Mouse (Mus musculus): Measurements from ENCODE around the gene Ankrd13b. TPM values are rescaled to one million over a fixed set of nuclear protein-coding genes. Genes with fewer than 3 reads are reported as not detected.

Ankrd13b gene
- total RNA-seq, 4 experiments from 2014 or later, result 9.1 to 13.7 (median 11.7) TPM

DNA sequence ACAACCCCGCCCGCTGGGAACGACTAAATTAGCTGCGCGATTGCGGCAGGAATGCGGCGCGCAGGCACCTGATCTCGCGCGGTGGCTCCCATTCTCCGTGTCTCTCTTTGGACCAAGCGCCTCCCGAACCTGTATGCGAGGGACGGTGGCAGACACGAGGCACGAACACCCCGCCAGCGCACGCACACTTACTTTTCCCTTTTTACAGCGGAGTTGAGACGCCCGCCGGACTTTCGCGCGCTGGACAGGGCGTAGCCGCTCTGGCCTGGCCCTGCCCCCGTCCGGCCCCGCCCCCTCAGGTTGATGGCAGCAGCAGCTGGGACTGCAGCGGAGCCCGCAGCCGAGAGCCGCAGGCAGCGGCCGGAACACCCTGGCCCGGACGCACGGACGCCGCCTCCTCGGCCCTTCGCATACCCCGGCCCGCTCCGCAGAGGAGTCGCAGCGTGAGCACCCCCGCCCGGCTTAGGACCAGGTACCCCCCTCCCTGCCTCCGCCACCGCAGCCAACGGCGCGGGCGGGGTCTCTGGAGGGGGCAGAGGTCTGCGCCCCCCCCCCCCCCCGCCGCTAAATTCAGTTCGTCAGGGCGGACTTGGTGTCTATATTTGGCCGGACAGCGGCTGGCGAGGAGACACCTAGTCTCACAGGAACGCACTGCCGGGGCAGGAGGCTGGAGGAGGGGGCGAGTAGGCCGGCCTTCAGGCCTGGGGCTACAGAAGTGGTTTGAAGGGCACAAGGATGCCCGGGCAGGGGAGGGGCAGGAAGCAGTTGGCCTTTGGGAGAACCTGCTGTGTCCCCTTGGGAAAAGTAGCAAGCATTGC, 27.0 kb downstream of the Ankrd13b start, which contains the start of gene Coro6:
Gene Coro6, plus strand, starts transcription at position 129 of the 818 bp plus-strand sequence.
- DNase-seq (ENCODE audit: low spot score in 2 of 2), result peak; percentile 70 to 77

DNA sequence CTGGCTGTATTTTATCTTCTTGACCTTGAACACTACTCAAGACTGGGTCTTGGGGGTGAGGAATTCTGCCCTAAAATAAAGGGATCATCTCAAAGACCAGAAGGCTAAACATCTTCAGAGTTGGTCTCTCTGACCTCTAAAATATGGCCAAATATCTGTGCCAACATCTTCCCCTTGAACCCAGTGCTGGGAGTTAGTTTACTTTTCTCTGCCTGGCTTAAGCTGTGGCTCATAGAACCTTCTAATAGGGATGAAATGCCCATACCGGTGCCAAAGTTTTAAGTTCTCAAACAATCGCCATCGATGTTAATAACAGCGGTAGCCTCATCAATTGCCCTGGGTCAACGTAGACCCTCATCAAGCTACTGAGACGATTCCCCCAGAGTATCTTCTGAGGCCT, 27.6 kb downstream of the Ankrd13b start:
- DNase-seq (ENCODE audit: low spot score in 2 of 2), result no peak

DNA sequence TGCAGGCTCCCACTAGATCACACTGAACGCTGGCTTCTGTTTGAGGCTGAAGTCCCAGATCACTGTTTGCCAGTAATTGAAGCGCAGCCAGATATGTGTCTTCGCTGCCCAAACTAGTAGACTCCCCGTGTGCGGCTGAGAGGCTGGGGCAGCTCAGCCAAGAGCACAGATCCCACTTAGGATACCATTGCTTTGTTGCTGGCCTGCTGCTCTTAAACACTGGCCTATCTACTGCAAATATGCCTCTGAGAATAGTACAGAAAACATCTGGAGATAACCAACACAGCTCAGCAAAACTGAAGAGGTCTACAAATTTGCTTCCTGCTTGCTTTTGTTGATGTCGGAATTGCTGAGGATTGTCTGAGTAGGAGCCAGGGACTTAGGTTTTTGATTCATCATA, 32.6 kb downstream of the Ankrd13b start:
- DNase-seq (ENCODE audit: low spot score in 2 of 2), result no peak

DNA sequence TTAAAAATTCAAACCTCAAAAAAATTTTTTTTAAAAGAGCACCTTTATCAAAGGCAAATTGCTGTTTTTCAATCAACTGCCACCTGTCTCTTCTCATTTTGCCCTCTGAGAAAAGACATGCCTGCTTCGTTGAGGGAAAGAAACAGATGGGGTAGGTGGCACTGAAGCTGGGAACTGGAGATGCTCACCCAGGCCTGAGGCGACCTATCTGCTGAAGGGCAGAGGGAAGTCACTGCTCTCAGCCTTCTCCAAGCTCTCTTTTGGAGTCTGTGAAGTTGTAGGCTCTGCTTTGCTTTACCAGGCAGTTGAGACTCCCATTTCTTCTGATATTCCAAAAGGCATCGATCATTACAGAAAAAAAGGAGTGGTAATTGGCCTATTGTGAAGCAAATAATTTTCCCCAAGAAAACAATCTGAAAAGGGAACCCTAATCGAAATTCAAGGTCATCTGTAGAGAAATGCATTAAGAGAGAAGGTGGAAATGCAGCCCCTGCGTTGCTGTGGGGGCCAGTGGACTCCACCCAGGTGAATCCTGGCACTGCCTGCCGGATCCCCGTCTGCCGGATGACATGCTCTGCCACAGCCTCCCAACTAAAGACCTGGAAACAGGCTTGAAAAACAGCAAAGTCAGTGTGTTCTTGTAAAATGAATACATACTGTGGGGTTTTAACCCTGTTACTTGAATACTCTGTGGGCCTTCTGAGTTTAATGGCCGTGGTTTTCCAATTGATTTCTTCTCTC, 33.5 kb downstream of the Ankrd13b start:
- no peak for DNase-seq (ENCODE audit: low spot score in 2 of 2)

DNA sequence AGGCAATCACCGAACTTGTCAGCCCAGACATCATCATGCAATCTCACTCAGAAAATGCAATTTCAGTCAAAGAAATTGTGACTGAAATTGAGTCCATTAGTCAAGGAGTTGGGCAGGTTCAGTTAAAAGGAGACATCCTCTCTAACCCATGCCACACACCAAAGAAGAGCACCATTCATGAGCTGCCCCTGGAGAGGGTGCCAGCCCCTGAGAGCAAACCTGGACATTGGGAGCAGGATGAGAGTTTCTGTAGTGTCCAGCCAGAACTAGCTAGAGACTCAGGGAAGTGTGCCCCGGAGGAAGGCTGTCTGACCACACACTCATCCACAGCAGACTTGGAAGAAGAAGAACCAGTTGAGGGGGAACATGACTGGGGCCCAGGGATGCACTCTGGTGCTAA, 36.1 kb downstream of the Ankrd13b start:
- no peak for DNase-seq (ENCODE audit: low spot score in 2 of 2)

DNA sequence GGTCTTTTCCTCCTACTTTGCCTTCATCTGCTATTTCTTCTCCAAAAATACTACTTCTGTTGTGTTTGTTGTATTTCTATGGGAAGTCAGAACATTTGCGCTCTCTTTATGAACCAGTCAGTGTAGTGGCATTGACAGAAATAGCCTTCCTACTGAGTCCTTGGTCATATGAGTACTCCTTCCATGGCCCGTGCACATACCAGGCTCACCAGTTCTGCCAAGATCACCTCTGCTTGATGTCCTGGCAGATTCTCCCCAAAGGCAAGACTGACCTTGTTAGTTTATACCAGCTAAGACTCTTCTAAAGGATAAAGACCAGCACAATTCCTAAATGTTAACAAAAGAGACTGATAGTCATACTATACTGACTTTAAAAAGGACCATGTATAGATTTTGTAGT, 37.8 kb downstream of the Ankrd13b start:
- DNase-seq (ENCODE audit: low spot score in 2 of 2), result peak in 1 of 2 experiments; percentile 44

DNA sequence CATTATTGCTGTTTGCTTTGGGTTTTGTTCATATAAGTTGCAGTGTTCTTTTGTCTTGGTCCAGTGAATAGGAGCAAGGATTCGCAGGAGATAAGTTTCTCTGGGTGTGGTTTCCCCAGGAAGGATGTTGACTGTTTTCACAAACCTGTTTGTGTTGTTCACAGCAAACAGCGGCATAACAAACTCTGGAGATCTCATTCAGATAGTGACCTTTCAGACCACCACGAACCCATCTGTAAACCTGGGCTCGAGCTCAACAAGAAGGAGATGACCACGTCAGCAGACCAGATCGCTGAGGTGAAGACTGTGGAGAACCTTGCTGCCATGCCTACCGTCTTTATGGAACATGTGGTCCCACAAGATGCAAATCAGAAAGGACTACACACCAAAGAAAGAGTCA, 40.3 kb downstream of the Ankrd13b start:
- no peak for DNase-seq (ENCODE audit: low spot score in 2 of 2)

DNA sequence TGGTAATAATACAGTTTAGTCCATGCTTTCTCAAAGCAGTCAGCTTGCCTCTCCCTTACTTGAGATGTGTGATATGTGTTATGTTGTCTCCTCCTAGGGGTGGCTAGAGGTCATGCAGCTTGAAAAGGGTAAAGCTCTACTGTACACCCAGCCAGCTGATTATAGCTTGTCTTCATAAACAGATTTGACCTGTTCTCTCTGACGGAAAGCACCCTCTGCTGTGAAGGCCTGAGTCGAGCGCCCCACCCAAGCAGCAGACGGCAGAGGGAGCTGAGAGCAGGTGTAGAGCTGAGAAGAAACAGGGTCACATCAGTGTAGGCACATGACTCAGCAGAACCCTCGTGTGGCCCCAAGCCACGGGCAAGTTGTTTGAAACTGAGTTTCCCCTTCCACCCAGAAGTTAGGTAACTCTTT, 42.8 kb downstream of the Ankrd13b start:
- DNase-seq (ENCODE audit: low spot score in 2 of 2), result peak; percentile 74 to 84

DNA sequence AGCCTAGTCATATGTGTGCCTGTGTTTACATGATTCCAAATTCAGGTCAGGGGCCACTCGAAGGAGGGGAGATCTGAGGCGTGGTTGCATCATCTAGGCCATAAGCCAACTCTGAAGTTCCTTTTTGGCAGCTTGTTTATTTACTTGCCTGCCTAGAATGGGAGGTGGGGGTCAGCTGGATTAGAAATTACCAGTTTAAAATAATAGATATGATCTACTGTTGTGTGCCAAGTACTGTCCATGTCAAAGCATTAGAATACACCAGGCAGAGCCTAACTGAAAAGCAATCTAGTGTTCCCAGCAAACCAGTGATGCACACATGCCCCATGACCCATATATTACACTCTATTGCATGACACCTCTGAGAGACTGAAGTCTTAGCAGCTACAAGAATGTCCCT, 44.5 kb downstream of the Ankrd13b start:
- no peak for DNase-seq (ENCODE audit: low spot score in 2 of 2)

DNA sequence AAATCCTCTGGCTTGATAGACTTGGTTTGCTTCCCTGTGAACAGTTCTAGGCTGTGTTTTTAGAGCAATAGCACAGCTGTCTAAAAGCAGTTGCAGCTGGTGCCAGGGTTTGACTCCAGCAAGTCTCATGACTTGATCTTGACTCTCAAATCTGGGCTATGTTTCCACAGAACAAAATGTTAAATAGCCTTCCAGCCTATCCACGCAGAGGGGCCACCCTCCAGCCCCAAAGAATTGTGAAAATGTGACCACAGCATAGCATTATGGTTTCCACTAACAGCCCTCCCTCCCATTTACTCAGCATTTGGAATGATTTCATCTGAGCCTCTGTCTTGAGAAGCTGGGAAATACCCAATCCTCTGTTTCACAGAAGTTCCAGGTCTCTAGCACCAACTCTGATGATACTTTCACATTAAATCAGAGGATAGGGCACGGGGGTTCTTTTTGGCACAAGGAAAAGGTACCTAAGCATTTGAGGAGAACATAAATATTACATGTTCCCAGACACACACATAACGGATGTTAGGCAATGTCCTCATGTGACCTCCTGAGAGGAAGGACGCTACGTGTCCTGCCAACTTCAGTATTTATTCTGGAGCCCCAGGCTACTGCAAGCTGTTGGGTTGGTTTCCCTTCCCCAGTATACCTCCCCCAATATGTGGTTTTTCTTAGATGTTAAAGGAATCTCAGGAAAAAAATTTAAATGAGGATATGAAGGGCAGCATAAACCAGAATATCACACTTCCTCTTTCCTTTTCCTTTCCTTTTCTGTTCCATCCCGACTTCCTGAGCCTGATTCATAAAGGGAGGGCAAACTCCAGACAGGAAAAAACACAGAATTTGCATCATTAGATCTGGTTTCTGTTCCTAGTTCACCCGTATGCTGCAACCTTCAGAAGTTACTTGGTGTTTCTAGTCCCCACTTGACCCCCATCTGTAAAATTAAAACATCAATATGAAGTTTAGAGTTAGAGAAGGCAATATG, 47.0 kb downstream of the Ankrd13b start:
- DNase-seq (ENCODE audit: low spot score in 2 of 2), result peak; percentile 46 to 61

DNA sequence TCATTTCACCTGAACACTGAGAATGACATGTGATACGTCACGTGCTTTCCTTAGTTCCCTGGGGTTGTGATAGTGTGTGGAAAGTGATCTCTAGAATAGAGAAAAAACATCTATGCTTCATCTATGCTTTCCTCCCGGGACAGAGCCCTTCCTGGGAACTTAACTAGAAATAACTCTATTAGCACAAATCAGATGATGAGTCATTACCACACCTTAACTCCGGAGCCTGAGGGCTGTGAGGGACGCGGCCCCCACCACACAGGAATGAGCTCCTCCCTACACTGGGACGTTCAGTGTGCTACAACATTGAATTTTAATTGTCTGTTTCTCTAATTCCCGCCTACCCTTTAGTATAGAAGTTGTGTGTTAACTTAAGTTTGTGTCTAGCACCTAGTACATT, 48.5 kb downstream of the Ankrd13b start:
- DNase-seq (ENCODE audit: low spot score in 2 of 2), result no peak

DNA sequence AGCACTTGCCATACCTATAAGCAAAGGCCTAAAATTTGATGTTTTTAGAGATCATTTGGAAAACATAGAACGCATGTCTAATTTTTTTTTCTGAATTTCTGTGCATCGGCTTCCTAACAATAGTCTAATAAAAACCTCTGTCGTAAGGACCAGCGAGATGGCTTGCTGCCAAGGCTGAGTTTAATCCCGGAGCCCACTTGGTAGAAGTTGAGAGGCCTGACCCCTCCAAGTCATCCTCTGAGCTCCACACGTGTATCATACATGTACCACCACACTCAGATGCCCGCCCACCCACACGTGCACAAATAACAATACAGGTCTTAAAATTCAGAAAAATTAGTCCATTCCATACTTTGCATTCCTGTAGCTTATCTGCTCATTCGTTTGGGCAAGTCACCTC, 49.4 kb downstream of the Ankrd13b start:
- DNase-seq (ENCODE audit: low spot score in 2 of 2), result no peak

DNA sequence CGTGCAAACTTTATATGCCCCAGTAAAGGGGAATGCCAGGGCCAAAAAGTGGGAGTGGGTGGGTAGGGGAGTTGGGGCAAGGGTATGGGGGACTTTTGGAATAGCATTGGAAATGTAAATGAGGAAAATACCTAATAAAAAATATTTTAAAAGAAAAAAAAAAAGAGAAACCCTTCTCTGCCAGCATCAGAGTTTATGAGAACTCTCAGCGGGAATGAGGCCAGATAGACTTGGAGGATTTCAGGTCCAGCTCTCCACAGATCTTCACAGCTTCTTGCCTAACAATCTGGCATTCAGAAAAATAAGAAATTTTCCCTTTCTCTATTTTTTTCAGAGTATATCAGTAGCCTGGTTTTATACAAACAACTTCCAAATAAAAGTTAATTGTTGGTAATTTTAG, 52.5 kb downstream of the Ankrd13b start:
- DNase-seq (ENCODE audit: low spot score in 2 of 2), result no peak

DNA sequence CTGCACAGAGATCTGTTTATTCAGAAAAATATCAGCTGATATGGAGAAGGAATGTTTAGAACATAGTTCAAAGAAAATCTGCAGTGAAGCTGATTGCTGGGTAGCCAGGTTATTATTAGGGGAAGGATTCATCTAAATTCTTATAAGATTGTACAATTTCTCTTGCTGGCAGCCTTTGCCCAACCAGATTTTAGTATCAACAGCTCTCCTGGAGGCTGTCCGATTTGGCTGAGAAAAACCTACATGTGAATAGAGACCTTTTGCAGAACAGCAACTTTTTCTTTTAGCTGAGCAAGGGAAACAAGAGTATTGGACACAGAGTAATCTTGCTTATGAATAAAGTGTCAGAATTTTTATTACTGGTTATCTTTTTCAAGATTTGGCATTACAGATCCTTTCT, 61.0 kb downstream of the Ankrd13b start:
- no peak for DNase-seq (ENCODE audit: low spot score in 2 of 2)

DNA sequence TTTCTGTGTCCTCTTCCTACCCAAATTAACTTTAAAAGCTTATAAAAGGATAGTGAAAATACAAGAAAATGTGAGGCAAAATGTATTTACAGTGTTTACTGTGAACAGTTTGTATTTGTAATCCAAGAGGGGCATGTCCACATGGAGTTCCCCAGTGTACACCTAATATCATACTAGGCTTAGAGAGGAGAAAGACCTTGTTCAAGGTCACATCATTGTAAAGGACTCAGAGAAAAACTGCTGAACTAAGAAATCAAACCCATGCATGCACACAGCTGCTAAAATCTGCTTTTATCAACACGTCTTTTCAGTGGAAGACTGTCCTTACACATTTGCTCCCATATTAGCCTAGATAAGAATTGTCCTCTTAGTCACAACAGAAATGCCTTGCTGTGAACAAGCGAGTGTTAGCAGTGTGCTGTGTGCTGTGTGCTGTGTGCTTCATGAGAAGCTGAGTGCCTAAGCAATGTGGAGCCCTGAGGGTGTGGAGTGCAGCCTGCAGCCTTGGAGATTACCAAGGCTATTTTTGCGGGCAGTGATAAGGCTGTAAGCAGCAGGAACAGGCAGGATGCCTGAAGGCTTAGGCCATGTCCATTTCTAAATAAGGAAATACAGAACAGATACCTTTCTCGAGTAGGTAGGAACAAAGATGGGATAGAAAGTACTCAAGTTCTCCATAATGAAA, 66.2 kb downstream of the Ankrd13b start:
- no peak for DNase-seq (ENCODE audit: low spot score in 2 of 2)

Other genes with a start within 250 kb of the Ankrd13b start
- 100 to 1,000 TPM; 159 to 184 (median 168) TPM for gene Coro6, start 27.3 kb downstream of the Ankrd13b start, total RNA-seq (2022)
- 10 to 100 TPM; 25.7 to 34.1 (median 29.7) TPM for gene Git1, start 3.9 kb upstream of the Ankrd13b start, total RNA-seq (2022)
- under 1 TPM; 0.10 to 0.92 (median 0.39) TPM for gene Abhd15, start 25.4 kb upstream of the Ankrd13b start, total RNA-seq (2022)
- 1 to 10 TPM; 3.3 to 6.0 (median 3.8) TPM for gene Trp53i13, start 26.3 kb upstream of the Ankrd13b start, total RNA-seq (2022)
- not detected for gene Gm10392, start 29.5 kb upstream of the Ankrd13b start, total RNA-seq (2022)
- 10 to 100 TPM; 37.9 to 48.6 (median 40.6) TPM for gene Taok1, start 118.1 kb upstream of the Ankrd13b start, total RNA-seq (2022)
- 10 to 100 TPM; 31.0 to 38.3 (median 33.6) TPM for gene Nufip2, start 196.5 kb upstream of the Ankrd13b start, total RNA-seq (2022)
- gene Cryba1, start 235.6 kb upstream of the Ankrd13b start, total RNA-seq (2022), result not detected